Mouse (Mus musculus) MEL (cell line): ENCODE measurements around the gene 4931414P19Rik. TPM values are rescaled to one million over a fixed set of nuclear protein-coding genes. Genes with fewer than 3 reads are reported as not detected.

Experiments
- DNase-seq: peaks from one replicate; pipeline ENCODE4 v3.0.0; 2011; ENCODE audit warnings: low read depth, low spot score
- H3K27ac ChIP-seq: 2 replicates; pipeline ENCODE4 v1.5.1; 2012; ENCODE audit warnings: low read depth, mild to moderate bottlenecking, control low read depth, low read length, moderate library complexity; ENCODE audit not compliant: control insufficient read depth
- H3K27me3 ChIP-seq, 2 experiments: fragments of 150-350 bp in 1 of 2; sonication (generic) in 1 of 2; 2 replicates each; pipeline ENCODE4 v1.6.1; 2012; ENCODE audit warnings: low read length in 2 of 2, mild to moderate bottlenecking in 2 of 2, improper control_type of control experiment in 1 of 2, moderate library complexity in 1 of 2; ENCODE audit not compliant: insufficient read depth in 2 of 2, control insufficient read depth in 1 of 2
- H3K36me3 ChIP-seq, 2 experiments: 2 replicates each; pipeline ENCODE4 v1.6.1; 2012 to 2014; ENCODE audit warnings: low read length in 2 of 2, improper control_type of control experiment in 1 of 2, inconsistent platforms in 1 of 2, mild to moderate bottlenecking in 1 of 2; ENCODE audit not compliant: insufficient read depth in 2 of 2, control insufficient read depth in 1 of 2
- H3K4me1 ChIP-seq, 2 experiments: fragments of 150-350 bp in 1 of 2; sonication (generic) in 1 of 2; 2 replicates each; pipeline ENCODE4 v1.6.1; 2012; ENCODE audit warnings: low read length in 2 of 2, improper control_type of control experiment in 1 of 2, mild to moderate bottlenecking in 1 of 2; ENCODE audit not compliant: insufficient read depth in 2 of 2, control insufficient read depth in 1 of 2
- H3K4me3 ChIP-seq, 2 experiments: fragments of 150-350 bp in 1 of 2; sonication (generic) in 1 of 2; 2 replicates each; pipeline ENCODE4 v1.5.1; 2012; ENCODE audit warnings: low read depth in 2 of 2, low read length in 2 of 2, mild to moderate bottlenecking in 2 of 2, moderate library complexity in 2 of 2, control low read depth in 1 of 2, improper control_type of control experiment in 1 of 2; ENCODE audit not compliant: control insufficient read depth in 1 of 2, insufficient read depth in 1 of 2
- H3K79me2 ChIP-seq: 2 replicates; pipeline ENCODE4 v1.6.1; 2012; ENCODE audit warnings: mild to moderate bottlenecking, low read length, moderate library complexity; ENCODE audit not compliant: control insufficient read depth, poor library complexity, insufficient read depth
- H3K9ac ChIP-seq: 2 replicates; pipeline ENCODE4 v1.6.1; 2012; ENCODE audit warnings: low read depth, mild to moderate bottlenecking, control low read depth, low read length, moderate library complexity; ENCODE audit not compliant: control insufficient read depth, poor library complexity, severe bottlenecking
- H3K9me3 ChIP-seq: fragments of 150-350 bp; sonication (generic); replicated peaks from 2 replicates; pipeline ENCODE4 v1.6.1; 2012; ENCODE audit warnings: mild to moderate bottlenecking, low read length, improper control_type of control experiment, moderate library complexity; ENCODE audit not compliant: insufficient read depth
- BHLHE40 ChIP-seq: IDR thresholded peaks from 2 replicates; pipeline ENCODE4 v1.6.1; 2012; ENCODE audit warnings: low read depth, mild to moderate bottlenecking, inconsistent platforms, low read length, improper control_type of control experiment, borderline replicate concordance
- CTCF ChIP-seq, 3 experiments: IDR thresholded peaks in 2 of 3; conservative IDR thresholded peaks in 1 of 3; 2 replicates each; pipeline ENCODE4 v1.5.1; 2011 to 2012; ENCODE audit warnings: low read length in 3 of 3, low read depth in 2 of 3, mild to moderate bottlenecking in 2 of 3, improper control_type of control experiment in 1 of 3, inconsistent platforms in 1 of 3, mixed read lengths in 1 of 3, moderate library complexity in 1 of 3; ENCODE audit not compliant: control insufficient read depth in 1 of 3, insufficient read depth in 1 of 3, poor library complexity in 1 of 3, severe bottlenecking in 1 of 3
- EP300 ChIP-seq, 2 experiments: IDR thresholded peaks; 2 replicates each; pipeline ENCODE4 v1.6.1; 2011; ENCODE audit warnings: improper control_type of control experiment in 2 of 2, low read length in 2 of 2, low read depth in 1 of 2, mild to moderate bottlenecking in 1 of 2
- ETS1 ChIP-seq: IDR thresholded peaks from 2 replicates; pipeline ENCODE4 v1.6.1; 2012; ENCODE audit warnings: low read depth, mild to moderate bottlenecking, inconsistent platforms, low read length, improper control_type of control experiment, moderate library complexity
- GABPA ChIP-seq: IDR thresholded peaks from 2 replicates; pipeline ENCODE4 v1.6.1; 2012; ENCODE audit warnings: low read depth, mild to moderate bottlenecking, inconsistent platforms, low read length, improper control_type of control experiment, moderate library complexity
- GATA1 ChIP-seq: IDR thresholded peaks from 2 replicates; pipeline ENCODE4 v1.6.1; 2011; ENCODE audit warnings: low read depth, low read length, improper control_type of control experiment
- HCFC1 ChIP-seq: IDR thresholded peaks from 2 replicates; pipeline ENCODE4 v1.6.1; 2012; ENCODE audit warnings: low read depth, mild to moderate bottlenecking, inconsistent platforms, low read length, improper control_type of control experiment, moderate library complexity
- JUND ChIP-seq: IDR thresholded peaks from 2 replicates; pipeline ENCODE4 v1.6.1; 2011; ENCODE audit warnings: low read depth, mild to moderate bottlenecking, improper control_type of control experiment, low read length
- MAZ ChIP-seq: IDR thresholded peaks from 2 replicates; pipeline ENCODE4 v1.6.1; 2012; ENCODE audit warnings: low read depth, mild to moderate bottlenecking, inconsistent platforms, low read length, improper control_type of control experiment
- MEF2A ChIP-seq: IDR thresholded peaks from 2 replicates; pipeline ENCODE4 v1.6.1; 2014; ENCODE audit warnings: low read depth, mild to moderate bottlenecking, inconsistent platforms, low read length, improper control_type of control experiment; ENCODE audit not compliant: poor library complexity, insufficient replicate concordance, severe bottlenecking; ENCODE audit errors: extremely low read depth
- MXI1 ChIP-seq: IDR thresholded peaks from 2 replicates; pipeline ENCODE4 v1.6.1; 2011; ENCODE audit warnings: mild to moderate bottlenecking, low read depth, low read length, improper control_type of control experiment
- MYC ChIP-seq: IDR thresholded peaks from 2 replicates; pipeline ENCODE4 v1.6.1; 2011; ENCODE audit warnings: low read depth, mild to moderate bottlenecking, low read length, improper control_type of control experiment, moderate library complexity
- NELFE ChIP-seq: IDR thresholded peaks from 2 replicates; pipeline ENCODE4 v1.6.1; 2011; ENCODE audit warnings: low read depth, low read length, improper control_type of control experiment
- POLR2A ChIP-seq, 2 experiments: IDR thresholded peaks; 2 replicates each; pipeline ENCODE4 v1.6.1; 2011 to 2012; ENCODE audit warnings: low read length in 2 of 2, mild to moderate bottlenecking in 2 of 2, control low read depth in 1 of 2, improper control_type of control experiment in 1 of 2, low read depth in 1 of 2, moderate library complexity in 1 of 2; ENCODE audit not compliant: control insufficient read depth in 1 of 2, insufficient read depth in 1 of 2, poor library complexity in 1 of 2
- RAD21 ChIP-seq: IDR thresholded peaks from 2 replicates; pipeline ENCODE4 v1.6.1; 2011; ENCODE audit warnings: mild to moderate bottlenecking, low read depth, low read length, improper control_type of control experiment
- RCOR1 ChIP-seq: IDR thresholded peaks from 2 replicates; pipeline ENCODE4 v1.6.1; 2012; ENCODE audit warnings: low read depth, mild to moderate bottlenecking, inconsistent platforms, low read length, improper control_type of control experiment
- SIN3A ChIP-seq: IDR thresholded peaks from 2 replicates; pipeline ENCODE4 v1.6.1; 2012; ENCODE audit warnings: low read length, improper control_type of control experiment, inconsistent platforms
- SMC3 ChIP-seq: IDR thresholded peaks from 2 replicates; pipeline ENCODE4 v1.6.1; 2011; ENCODE audit warnings: low read depth, low read length, improper control_type of control experiment
- TAL1 ChIP-seq: IDR thresholded peaks from 2 replicates; pipeline ENCODE4 v1.6.1; 2012; ENCODE audit warnings: mild to moderate bottlenecking, inconsistent platforms, low read length, moderate library complexity, mixed read lengths
- TBP ChIP-seq: IDR thresholded peaks from 2 replicates; pipeline ENCODE4 v1.8.0; 2011; ENCODE audit warnings: low read depth, low read length, improper control_type of control experiment
- TCF12 ChIP-seq: IDR thresholded peaks from 2 replicates; pipeline ENCODE4 v1.6.1; 2014; ENCODE audit warnings: low read depth, mild to moderate bottlenecking, inconsistent platforms, low read length, improper control_type of control experiment, moderate library complexity
- UBTF ChIP-seq: IDR thresholded peaks from 2 replicates; pipeline ENCODE4 v1.6.1; 2012; ENCODE audit warnings: low read depth, mild to moderate bottlenecking, inconsistent platforms, low read length, improper control_type of control experiment, moderate library complexity, borderline replicate concordance; ENCODE audit not compliant: insufficient read depth
- USF1 ChIP-seq: IDR thresholded peaks from 2 replicates; pipeline ENCODE4 v1.6.1; 2014; ENCODE audit warnings: low read depth, mild to moderate bottlenecking, inconsistent platforms, low read length, improper control_type of control experiment, moderate library complexity
- ZC3H11A ChIP-seq: IDR thresholded peaks from 2 replicates; pipeline ENCODE4 v1.6.1; 2012; ENCODE audit warnings: low read depth, mild to moderate bottlenecking, inconsistent platforms, low read length, improper control_type of control experiment
- polyA plus RNA-seq, 2 experiments: library from polyadenylated mRNA; stranded (reverse) in 1 of 2; unstranded in 1 of 2; fragments of >175 nt in 1 of 2; fragments of >200 nt in 1 of 2; gene quantifications; 2 replicates each; pipeline versions ENCODE4 v1.2.1 to v1.2.4; 2012; ENCODE audit warnings: low replicate concordance in 2 of 2, low read depth in 1 of 2; ENCODE audit not compliant: insufficient read length in 2 of 2, insufficient read depth in 1 of 2, missing spikeins in 1 of 2
- total RNA-seq: library from RNA; depleted of rRNA; stranded (reverse); fragments of 300-350 nt; gene quantifications from 2 replicates; pipeline ENCODE4 v1.2.3, GENCODE M21; 2012

Gene 4931414P19Rik
- total and polyA plus RNA-seq, 3 experiments, result 1.9 to 4.8 TPM; not detected in 1

DNA sequence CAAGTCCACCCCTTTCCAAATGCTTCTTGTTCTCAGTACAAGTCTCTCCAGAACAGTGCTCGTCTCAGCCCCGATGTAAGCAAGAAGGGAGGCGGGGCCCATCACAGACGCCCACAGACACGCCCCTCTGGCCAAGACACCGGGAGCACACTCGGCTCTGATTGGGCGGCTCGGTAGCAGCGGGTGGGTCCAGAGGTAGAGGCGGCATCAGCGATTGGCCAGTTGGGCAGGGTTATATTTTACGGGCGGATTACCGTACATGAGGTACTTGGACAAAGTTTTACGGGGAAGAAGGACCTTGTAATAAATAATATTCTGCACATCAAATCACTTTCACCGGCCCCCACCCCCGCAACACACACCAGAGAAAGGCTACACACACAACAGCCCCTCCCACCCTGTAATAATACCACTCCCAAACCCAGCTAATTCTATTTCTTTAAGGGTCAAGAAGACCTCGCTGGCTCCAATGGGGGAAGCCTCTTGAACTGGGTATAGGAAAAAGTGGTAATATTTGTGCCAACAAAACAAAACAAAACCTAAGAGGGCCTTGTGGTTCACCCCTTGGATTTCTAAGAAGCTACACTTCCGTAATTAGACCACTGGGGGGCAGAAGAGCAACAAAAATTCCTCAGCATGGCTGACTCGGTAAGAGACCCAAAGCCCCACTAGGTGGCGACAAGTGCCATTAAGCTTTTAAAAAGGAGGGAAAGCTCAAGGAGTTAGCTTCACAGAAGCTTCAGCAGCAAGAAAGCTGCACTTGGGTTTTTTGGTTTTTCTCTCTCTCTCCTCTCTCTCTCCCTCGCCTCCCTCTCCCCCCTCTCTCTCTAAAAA is 45.0 kb upstream of the 4931414P19Rik start:
- TF ChIP-seq ZC3H11A (peak; percentile 47; the same call in 1 of the 2 replicates), ETS1 (no peak), JUND (peak; percentile 18; the same call in 1 of the 2 replicates), GABPA (no peak), NELFE (no peak), SIN3A (peak; percentile 53), TBP (peak; percentile 64), USF1 (no peak), SMC3 (peak; percentile 80), RAD21 (peak; percentile 55), POLR2A (IDR thresholded peaks at IDR 0.05; ENCODE audit: control insufficient read depth in 1 of 2, insufficient read depth in 1 of 2, low read depth in 1 of 2, low read length in 2 of 2, poor library complexity in 1 of 2) (0 out of 4 replicates have a peak, but pooled peaks of 1 of the 2 experiments have one; percentile 22), MYC (peak; percentile 75), EP300 (IDR thresholded peaks at IDR 0.05; ENCODE audit: low read depth in 1 of 2, low read length in 2 of 2) (0 out of 4 replicates have a peak, but pooled peaks of 1 of the 2 experiments have one; percentile 11), CTCF (IDR thresholded peaks at IDR 0.05 in 2 of 3, conservative IDR thresholded peaks at IDR 0.05 in 1 of 3; ENCODE audit: control insufficient read depth in 1 of 3, insufficient read depth in 1 of 3, low read depth in 2 of 3, low read length in 3 of 3, poor library complexity in 1 of 3, severe bottlenecking in 1 of 3) (peak; percentile 82 to 97 (median 88)), HCFC1 (peak; percentile 60; the same call in 1 of the 2 replicates), UBTF (no peak)
- Histone ChIP-seq H3K9ac (no peak overlapping the region), H3K36me3 (peaks cover 12 to 37% of the 10 kb centered on the region in 2 experiments), H3K79me2 (peaks cover 24% of the 10 kb centered on the region), H3K4me1 (peaks cover 4 to 31% of the 10 kb centered on the region in 2 experiments), H3K4me3 (no peak overlapping the region), H3K27me3 (no peaks in the 10 kb centered on the region), H3K27ac (no peak overlapping the region), H3K9me3 (no peaks in the 10 kb centered on the region)
- peak; percentile 95 for DNase-seq

GRCm38 (mm10) chr14:54647900-54648299 is 42.1 kb upstream of the 4931414P19Rik start:
- Histone ChIP-seq H3K4me1 (peaks cover 2 to 23% of the 10 kb centered on the region in 2 experiments), H3K79me2 (peaks cover 18% of the 10 kb centered on the region; the same call in 1 of the 2 replicates), H3K9ac (no peak overlapping the region), H3K4me3 (no peak overlapping the region), H3K27me3 (no peaks in the 10 kb centered on the region)
- DNase-seq, result peak; percentile 82
- peak; percentile 65 to 78 for TF ChIP-seq EP300 (IDR thresholded peaks at IDR 0.05; ENCODE audit: low read depth in 1 of 2, low read length in 2 of 2)
- TF ChIP-seq TCF12, result peak; percentile 80
- TF ChIP-seq RCOR1, result peak; percentile 97
- no peak for TF ChIP-seq MEF2A
- 0 out of 2 replicates have a peak, but pooled peaks have one; percentile 33 for TF ChIP-seq MXI1
- peak; percentile 69; the same call in 1 of the 2 replicates for TF ChIP-seq SIN3A
- TF ChIP-seq MAZ, result 0 out of 2 replicates have a peak, but pooled peaks have one; percentile 23
- TF ChIP-seq GATA1, result peak; percentile 75
- no peak for TF ChIP-seq HCFC1
- TF ChIP-seq BHLHE40, result no peak
- TF ChIP-seq TAL1, result peak; percentile 66
- TF ChIP-seq ETS1, result peak; percentile 62; the same call in 1 of the 2 replicates
- TF ChIP-seq, all 39 proteins: peak for 9
- no peak overlapping the region for H3K27ac ChIP-seq
- no peaks in the 10 kb centered on the region for H3K9me3 ChIP-seq
- peaks cover 12 to 28% of the 10 kb centered on the region in 2 experiments for H3K36me3 ChIP-seq
